Mouse (Mus musculus) megakaryocyte, embryonic 14.5 days (primary cell): ENCODE results near the gene Slc45a2. TPM values are rescaled to one million over a fixed set of nuclear protein-coding genes. Genes with fewer than 3 reads are reported as not detected.

Experiments
- H3K27me3 ChIP-seq: replicated peaks from 2 replicates; pipeline ENCODE3; 2012; ENCODE audit warnings: inconsistent platforms
- H3K36me3 ChIP-seq: replicated peaks from 2 replicates; pipeline ENCODE3; 2012; ENCODE audit warnings: low read length, inconsistent platforms, mixed read lengths
- H3K4me1 ChIP-seq: 2 replicates; pipeline ENCODE4 v1.6.1; 2012; ENCODE audit warnings: inconsistent platforms
- H3K4me3 ChIP-seq: replicated peaks from 2 replicates; pipeline ENCODE3; 2012; ENCODE audit warnings: moderate library complexity, mild to moderate bottlenecking, inconsistent platforms
- H3K9me3 ChIP-seq: 2 replicates; pipeline ENCODE4 v1.6.1; 2012; ENCODE audit warnings: inconsistent platforms
- FLI1 ChIP-seq: IDR thresholded peaks from 2 replicates; pipeline ENCODE4 v1.6.1; 2012; ENCODE audit warnings: low read length, inconsistent platforms, mixed read lengths
- GATA1 ChIP-seq: IDR thresholded peaks from 3 replicates; pipeline ENCODE4 v1.6.1; 2012; ENCODE audit warnings: mixed read lengths, low read length, inconsistent platforms, borderline replicate concordance
- polyA plus RNA-seq: library from polyadenylated mRNA; stranded (reverse); fragments of >175 nt; gene quantifications from 2 replicates; pipeline ENCODE4 v1.2.3, GENCODE M21; 2012; ENCODE audit warnings: low replicate concordance; ENCODE audit not compliant: insufficient read depth

Gene Slc45a2
- not detected in 2 replicates for polyA plus RNA-seq

- TF ChIP-seq GATA1: no peak
- no peak for TF ChIP-seq FLI1
- H3K9me3 ChIP-seq: no peaks in the 10 kb centered on the region
- H3K36me3 ChIP-seq: peaks cover 4% of the 10 kb centered on the region
- peaks cover 8% of the 10 kb centered on the region for H3K27me3 ChIP-seq
- H3K4me3 ChIP-seq: no peak within 1 kb of the TSS
- H3K4me1 ChIP-seq: peaks cover 19% of the 10 kb centered on the region
Observed at GRCm38 (mm10) chr15:11000421-11000820, at the start of gene Slc45a2. TSS of gene Slc45a2 (plus strand) at chr15:11000721.

DNA sequence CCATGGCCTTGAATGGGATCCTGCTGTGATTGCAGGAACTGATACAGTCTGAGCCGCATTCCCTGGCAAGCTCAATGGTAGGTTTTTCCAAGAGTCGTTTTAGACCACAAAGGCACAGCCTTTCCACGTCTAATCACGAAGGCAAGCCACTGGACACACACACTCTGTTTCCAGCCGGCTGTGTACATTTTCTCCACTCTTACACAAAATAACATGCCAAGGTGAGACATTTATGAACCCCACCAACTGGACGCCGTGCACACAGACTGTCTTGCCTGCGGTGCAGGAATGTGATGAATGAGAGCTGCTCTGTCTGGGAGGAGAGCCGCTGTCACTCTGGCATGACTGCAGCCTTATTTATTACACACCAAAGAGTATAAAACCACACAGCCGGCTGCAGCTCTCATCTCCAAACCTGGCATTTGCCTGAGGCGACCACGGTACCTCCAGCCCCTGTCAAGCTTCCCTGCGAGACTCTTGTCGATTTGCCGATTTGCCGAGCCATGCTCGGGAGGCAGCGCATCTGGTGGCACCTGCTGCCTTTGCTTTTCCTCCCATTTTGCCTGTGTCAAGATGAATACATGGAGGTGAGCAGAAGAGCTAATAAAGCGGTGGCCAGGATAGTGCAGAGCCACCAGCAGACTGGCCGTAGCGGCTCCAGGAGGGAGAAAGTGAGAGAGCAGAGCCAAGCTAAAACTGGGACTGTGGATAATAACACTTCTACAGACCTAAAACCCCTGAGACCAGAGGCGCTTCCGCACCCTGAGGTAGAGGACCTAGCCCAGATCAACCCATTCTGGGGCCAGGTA, 48.4 kb upstream of the Slc45a2 start, which contains the start of gene C1qtnf3:
TSS of gene C1qtnf3 (plus strand) at position 382 of the 809 bp plus-strand sequence.
- H3K36me3 ChIP-seq: no peaks in the 10 kb centered on the region
- TF ChIP-seq GATA1: no peak
- no peak for TF ChIP-seq FLI1
- H3K9me3 ChIP-seq: no peaks in the 10 kb centered on the region
- no peak within 1 kb of the TSS for H3K4me3 ChIP-seq
- peaks cover 47% of the 10 kb centered on the region for H3K27me3 ChIP-seq
- H3K4me1 ChIP-seq: no peaks in the 10 kb centered on the region

- no peaks in the 10 kb centered on the region for H3K4me1 ChIP-seq
- no peaks in the 10 kb centered on the region for H3K36me3 ChIP-seq
- H3K9me3 ChIP-seq: no peaks in the 10 kb centered on the region
- H3K27me3 ChIP-seq: peaks cover 45% of the 10 kb centered on the region
- TF ChIP-seq FLI1 (no peak), GATA1 (no peak)
- H3K4me3 ChIP-seq: no peak overlapping the region
Observed at GRCm38 (mm10) chr15:10952760-10953305, 47.7 kb upstream of the Slc45a2 start.

GRCm38 (mm10) chr15:10953465-10953864, 47.1 kb upstream of the Slc45a2 start:
- H3K4me1 ChIP-seq: no peaks in the 10 kb centered on the region
- no peak overlapping the region for H3K4me3 ChIP-seq
- no peaks in the 10 kb centered on the region for H3K9me3 ChIP-seq
- H3K27me3 ChIP-seq: peaks cover 47% of the 10 kb centered on the region
- TF ChIP-seq GATA1: no peak
- H3K36me3 ChIP-seq: no peaks in the 10 kb centered on the region

DNA sequence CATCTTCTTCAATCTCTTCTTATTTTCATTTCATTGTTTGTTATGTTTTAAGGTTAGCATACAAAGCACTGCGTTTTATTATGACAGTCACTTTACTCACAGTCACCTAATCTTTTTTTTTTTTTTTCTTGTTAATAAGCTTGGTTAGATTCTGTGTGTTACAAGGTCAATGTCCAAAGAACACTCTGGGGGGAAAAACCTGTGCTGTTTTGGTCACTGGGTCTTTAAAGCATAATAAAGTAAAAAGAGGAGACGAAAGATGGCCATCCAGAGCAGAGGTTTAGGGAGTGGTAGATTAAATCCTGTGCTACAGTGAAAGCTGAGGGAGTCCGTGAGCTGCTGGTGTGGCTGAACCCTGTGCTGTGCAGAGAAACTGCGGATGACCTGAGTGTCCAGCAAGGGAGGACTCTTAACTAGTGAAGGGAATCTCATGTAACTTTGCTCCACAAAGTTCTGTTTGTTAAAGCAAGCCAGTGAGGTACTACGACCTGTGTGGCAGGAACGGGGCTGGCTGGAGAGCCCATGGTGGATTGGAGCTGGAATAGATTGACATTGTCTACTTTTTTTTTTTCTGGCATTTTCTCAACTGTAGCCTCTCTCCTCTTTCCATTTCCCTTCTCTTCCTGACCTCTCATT, 46.0 kb upstream of the Slc45a2 start:
- Histone ChIP-seq H3K9me3 (no peaks in the 10 kb centered on the region), H3K36me3 (no peaks in the 10 kb centered on the region), H3K27me3 (peaks cover 47% of the 10 kb centered on the region), H3K4me1 (no peaks in the 10 kb centered on the region), H3K4me3 (no peak overlapping the region)
- no peak for TF ChIP-seq GATA1
- no peak for TF ChIP-seq FLI1

- Histone ChIP-seq H3K9me3 (no peaks in the 10 kb centered on the region), H3K36me3 (no peaks in the 10 kb centered on the region), H3K27me3 (peaks cover 43% of the 10 kb centered on the region), H3K4me3 (no peak overlapping the region), H3K4me1 (no peaks in the 10 kb centered on the region)
- TF ChIP-seq FLI1: no peak
- TF ChIP-seq GATA1: no peak
Observed at GRCm38 (mm10) chr15:10955156-10955555, 45.4 kb upstream of the Slc45a2 start.

DNA sequence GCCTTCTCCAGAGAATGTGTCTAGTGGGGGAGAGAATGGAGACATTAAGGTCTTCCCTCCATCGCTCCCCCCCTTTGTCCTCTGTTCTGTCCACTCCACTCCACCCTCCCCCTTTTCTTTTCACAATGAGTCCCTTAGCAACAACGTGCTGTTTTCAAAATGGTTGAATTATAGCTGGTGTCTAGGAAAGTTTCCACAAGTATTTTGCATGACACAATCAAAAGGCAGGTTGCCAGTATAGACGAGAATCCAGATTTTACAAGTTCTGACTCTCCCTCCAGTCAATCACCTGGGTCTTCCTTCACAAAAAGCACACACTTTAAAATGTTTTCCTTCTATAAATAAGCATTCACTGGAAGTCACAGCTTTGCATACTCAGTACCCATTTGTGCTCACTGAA, 43.8 kb upstream of the Slc45a2 start:
- peaks cover 37% of the 10 kb centered on the region for H3K27me3 ChIP-seq
- H3K4me1 ChIP-seq: no peaks in the 10 kb centered on the region
- no peak overlapping the region for H3K4me3 ChIP-seq
- no peaks in the 10 kb centered on the region for H3K36me3 ChIP-seq
- no peaks in the 10 kb centered on the region for H3K9me3 ChIP-seq
- TF ChIP-seq FLI1: no peak
- no peak for TF ChIP-seq GATA1

GRCm38 (mm10) chr15:10959277-10960026, 41.1 kb upstream of the Slc45a2 start:
- no peaks in the 10 kb centered on the region for H3K36me3 ChIP-seq
- no peak for TF ChIP-seq GATA1
- TF ChIP-seq FLI1: no peak
- no peaks in the 10 kb centered on the region for H3K9me3 ChIP-seq
- no peaks in the 10 kb centered on the region for H3K4me1 ChIP-seq
- H3K4me3 ChIP-seq: no peak overlapping the region
- H3K27me3 ChIP-seq: peaks cover 23% of the 10 kb centered on the region

DNA sequence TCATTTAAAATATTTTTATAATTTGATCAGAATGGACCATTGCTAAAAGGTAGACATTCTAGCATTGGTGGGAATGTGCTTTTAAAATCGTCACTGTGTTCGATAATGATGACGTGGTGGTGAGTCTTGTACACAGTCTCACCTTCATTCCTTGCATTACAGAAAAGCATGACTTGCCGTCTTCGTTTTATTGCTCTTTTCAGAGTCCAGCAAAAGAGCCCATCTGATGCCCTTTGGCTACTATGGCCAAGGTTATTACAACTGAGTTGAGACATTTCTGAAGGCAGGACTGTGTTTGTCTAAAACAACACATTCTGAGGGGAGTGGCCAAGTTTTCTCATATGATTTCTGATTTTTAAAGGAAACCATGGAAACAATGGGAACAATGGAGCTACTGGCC, 40.3 kb upstream of the Slc45a2 start:
- no peaks in the 10 kb centered on the region for H3K9me3 ChIP-seq
- H3K4me1 ChIP-seq: no peaks in the 10 kb centered on the region
- H3K27me3 ChIP-seq: peaks cover 19% of the 10 kb centered on the region
- no peaks in the 10 kb centered on the region for H3K36me3 ChIP-seq
- no peak overlapping the region for H3K4me3 ChIP-seq
- TF ChIP-seq FLI1 (no peak), GATA1 (no peak)
